Mouse (Mus musculus) small intestine, adult 2 months (tissue): ENCODE results near the gene Aspm. TPM values are rescaled to one million over a fixed set of nuclear protein-coding genes. Genes with fewer than 3 reads are reported as not detected.
"Not testable (repeated sequence)": the region's sequence is repeated elsewhere in the genome, so short reads cannot be mapped to it uniquely, and the experiment has no call there.

Source experiments
- H3K27ac ChIP-seq: fragments of 200-500 bp; 2 replicates; pipeline ENCODE4 v1.5.1; 2012; ENCODE audit warnings: low read depth, low read length, control low read depth, inconsistent platforms; ENCODE audit not compliant: insufficient read depth
- H3K27me3 ChIP-seq: fragments of 200-500 bp; 2 replicates; pipeline ENCODE4 v1.6.1; 2012; ENCODE audit warnings: mild to moderate bottlenecking, moderate library complexity, low read length, inconsistent platforms; ENCODE audit not compliant: control insufficient read depth, insufficient read depth
- H3K36me3 ChIP-seq: fragments of 200-500 bp; 2 replicates; pipeline ENCODE4 v1.6.1; 2012; ENCODE audit warnings: mild to moderate bottlenecking, low read length, control low read depth, inconsistent platforms; ENCODE audit not compliant: control insufficient read depth, insufficient read depth
- H3K4me1 ChIP-seq: fragments of 200-500 bp; 2 replicates; pipeline ENCODE4 v1.6.1; 2012; ENCODE audit warnings: low read length, inconsistent platforms, mixed read lengths; ENCODE audit not compliant: control insufficient read depth, insufficient read depth, insufficient read length
- H3K4me3 ChIP-seq: fragments of 200-500 bp; 2 replicates; pipeline ENCODE4 v1.5.1; 2012; ENCODE audit warnings: low read depth, mild to moderate bottlenecking, control low read depth, inconsistent platforms, low read length, moderate library complexity
- CTCF ChIP-seq: fragments of 200-500 bp; IDR thresholded peaks from 2 replicates; pipeline ENCODE4 v1.5.1; 2012; ENCODE audit warnings: low read depth, mild to moderate bottlenecking, control low read depth, inconsistent platforms, low read length, moderate library complexity, mixed read lengths; ENCODE audit not compliant: insufficient replicate concordance, insufficient read length; ENCODE audit errors: extremely low read depth
- POLR2A ChIP-seq: fragments of 200-500 bp; IDR thresholded peaks from 2 replicates; pipeline ENCODE4 v1.6.1; 2012; ENCODE audit warnings: low read depth, mild to moderate bottlenecking, control low read depth, inconsistent platforms, low read length, moderate library complexity
- WGBS: fragments of 180-500 bp; shearing (Covaris S2); methylation state at CpG from one replicate; pipeline ENCODE4 v1.1.7; 2018; 5-methylcytosine and 5-hydroxymethylcytosine counted together
- polyA plus RNA-seq: library from polyadenylated mRNA; depleted of rRNA; stranded (reverse); fragments of >200 nt; gene quantifications from 2 replicates; pipeline ENCODE4 v1.2.3, GENCODE M21; 2012; rRNA removed

Gene Aspm
- 0.32 and 0.41 TPM in 2 replicates for polyA plus RNA-seq

DNA sequence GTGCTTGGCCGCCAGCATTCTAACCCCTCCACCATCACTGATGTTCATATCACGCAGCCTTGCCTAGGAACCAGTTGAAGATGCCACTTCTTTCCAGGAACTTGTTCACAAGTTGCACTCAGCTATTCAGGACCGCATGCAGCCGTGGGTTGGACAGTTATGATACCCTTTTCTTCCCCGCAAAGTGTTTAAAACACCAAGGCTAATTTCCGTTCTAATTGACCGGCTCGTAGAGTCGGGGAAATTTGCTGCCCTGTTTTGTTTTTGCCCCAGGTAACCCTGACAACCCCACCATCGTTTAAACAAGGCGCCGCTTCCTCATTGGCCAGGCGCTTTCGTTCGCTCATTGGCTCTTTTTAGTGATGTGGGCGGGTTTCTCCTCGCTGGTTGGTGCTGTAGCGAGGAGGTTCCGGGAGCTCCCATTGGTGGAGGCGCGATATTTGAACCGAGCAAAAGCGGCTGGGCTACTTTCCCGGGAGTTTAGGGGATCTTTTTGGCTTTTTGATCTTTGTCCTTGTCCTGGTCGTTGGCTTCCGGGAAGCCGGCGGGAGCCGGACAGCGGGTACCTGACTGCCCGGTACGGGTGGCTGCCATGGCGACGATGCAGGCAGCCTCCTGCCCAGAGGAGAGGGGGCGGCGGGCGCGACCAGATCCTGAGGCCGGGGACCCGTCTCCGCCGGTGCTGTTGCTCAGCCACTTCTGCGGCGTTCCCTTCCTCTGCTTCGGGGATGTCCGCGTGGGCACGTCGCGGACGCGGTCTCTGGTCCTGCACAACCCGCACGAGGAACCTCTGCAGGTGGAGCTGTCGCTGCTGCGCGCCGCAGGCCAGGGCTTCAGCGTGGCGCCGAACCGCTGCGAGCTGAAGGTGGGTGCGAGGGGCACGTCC lies at the start of gene Aspm:
Aspm (plus strand) TSS at position 433 of the 886 bp plus-strand sequence.
- Histone ChIP-seq H3K27me3 (no peaks in the 10 kb centered on the region), H3K36me3 (peaks cover 1% of the 10 kb centered on the region; the same call in 1 of the 2 replicates), H3K4me3 (peak within 1 kb of the TSS; percentile 74), H3K27ac (no peak within 1 kb of the TSS), H3K4me1 (peaks cover 5% of the 10 kb centered on the region)
- TF ChIP-seq CTCF: no peak
- no peak for TF ChIP-seq POLR2A
- WGBS: under 1% methylated on average over 65 of the region's 65 CpGs

GRCm38 (mm10) chr1:139405766-139406165 lies 48.8 kb upstream of the Aspm start:
- no peaks in the 10 kb centered on the region for H3K27me3 ChIP-seq
- H3K27ac ChIP-seq: no peak overlapping the region
- TF ChIP-seq CTCF (no peak), POLR2A (no peak)

GRCm38 (mm10) chr1:139407701-139408100 lies 46.9 kb upstream of the Aspm start:
- H3K27me3 ChIP-seq: no peaks in the 10 kb centered on the region
- no peaks in the 10 kb centered on the region for H3K36me3 ChIP-seq
- H3K27ac ChIP-seq: no peak overlapping the region
- TF ChIP-seq POLR2A (no peak), CTCF (no peak)
- WGBS: 54% methylated on average over 5 of the region's 5 CpGs
- H3K4me1 ChIP-seq: no peaks in the 10 kb centered on the region
- H3K4me3 ChIP-seq: no peak overlapping the region

More at GRCm38 (mm10) chr1:139405766-139406165, 48.8 kb upstream of the Aspm start:
- Histone ChIP-seq H3K4me1 (no peaks in the 10 kb centered on the region), H3K36me3 (no peaks in the 10 kb centered on the region), H3K4me3 (no peak overlapping the region)

GRCm38 (mm10) chr1:139412365-139412764 lies 42.2 kb upstream of the Aspm start:
- not testable (repeated sequence) for H3K27ac ChIP-seq, H3K27me3 ChIP-seq, H3K4me1 ChIP-seq, H3K4me3 ChIP-seq, H3K36me3 ChIP-seq
- WGBS: 84% methylated on average over 2 of the region's 2 CpGs

GRCm38 (mm10) chr1:139413465-139413864 lies 41.1 kb upstream of the Aspm start:
- Histone ChIP-seq H3K4me1 (no peaks in the 10 kb centered on the region), H3K27ac (no peak overlapping the region), H3K4me3 (no peak overlapping the region), H3K27me3 (no peaks in the 10 kb centered on the region), H3K36me3 (no peaks in the 10 kb centered on the region)
- TF ChIP-seq POLR2A (no peak), CTCF (no peak)
- WGBS: 74% methylated on average over 3 of the region's 3 CpGs

DNA sequence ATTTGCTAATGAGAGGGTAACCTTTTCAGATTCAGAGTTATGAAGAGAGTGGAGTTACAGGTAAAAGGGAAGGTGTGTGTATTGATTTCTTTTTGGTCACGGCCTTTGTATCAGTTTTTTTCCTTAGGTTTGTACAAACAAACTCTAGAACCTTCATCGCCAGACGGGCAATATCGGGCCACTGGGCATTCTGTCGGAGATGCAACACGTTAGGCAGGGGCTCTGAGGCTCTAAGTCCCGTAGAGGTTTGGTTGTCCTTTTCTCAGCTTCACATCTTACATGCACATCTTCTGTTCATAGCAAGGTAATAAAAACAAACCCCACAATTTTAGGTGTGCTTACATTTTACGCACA lies 33.1 kb upstream of the Aspm start:
- H3K4me1 ChIP-seq: peaks cover 13% of the 10 kb centered on the region
- no peaks in the 10 kb centered on the region for H3K27me3 ChIP-seq
- peak overlapping the region; percentile 94 for H3K4me3 ChIP-seq
- TF ChIP-seq POLR2A: no peak
- TF ChIP-seq CTCF: no peak
- no peaks in the 10 kb centered on the region for H3K36me3 ChIP-seq
- 1% methylated on average over 8 of the region's 8 CpGs for WGBS
- H3K27ac ChIP-seq: no peak overlapping the region

- peak within 1 kb of the TSS; percentile 32 for H3K27ac ChIP-seq
- under 1% methylated on average over 87 of the region's 88 CpGs for WGBS
- peak within 1 kb of the TSS; percentile 94 for H3K4me3 ChIP-seq
- no peaks in the 10 kb centered on the region for H3K27me3 ChIP-seq
- TF ChIP-seq POLR2A (peak; percentile 58), CTCF (peak; percentile 68; the same call in 1 of the 2 replicates)
- no peaks in the 10 kb centered on the region for H3K36me3 ChIP-seq
- H3K4me1 ChIP-seq: peaks cover 13% of the 10 kb centered on the region
Measured at GRCm38 (mm10) chr1:139421875-139422791, 32.4 kb upstream of the Aspm start, which contains the start of gene Zbtb41. Zbtb41 (plus strand) TSS chr1:139422288.
